Mouse (Mus musculus) hindbrain, postnatal 0 days (tissue): ENCODE data around the gene Jpt1. TPM values are rescaled to one million over a fixed set of nuclear protein-coding genes. Genes with fewer than 3 reads are reported as not detected.

Source experiments
- ATAC-seq: fragments of 200-750 bp; cut with Nextera tagmentation; 2 replicates; pipeline ENCODE4 v1.8.0; 2017; ENCODE audit warnings: mild to moderate bottlenecking, moderate TSS enrichment, moderate library complexity
- DNase-seq: peaks from one replicate; pipeline ENCODE4 v3.0.0-alpha.2; 2015; ENCODE audit warnings: low spot score
- H3K27ac ChIP-seq: fragments of 300-500 bp; sonication (generic); 2 replicates; pipeline ENCODE4 v1.5.1; 2014; ENCODE audit warnings: mild to moderate bottlenecking
- H3K27me3 ChIP-seq: fragments of 300-500 bp; sonication (generic); 2 replicates; pipeline ENCODE4 v1.6.1; 2014; ENCODE audit warnings: low read length, mixed read lengths; ENCODE audit not compliant: insufficient read depth
- H3K36me3 ChIP-seq: fragments of 300-500 bp; sonication (generic); 2 replicates; pipeline ENCODE4 v1.6.1; 2014; ENCODE audit warnings: low read length, mixed read lengths; ENCODE audit not compliant: insufficient read depth
- H3K4me1 ChIP-seq: fragments of 300-500 bp; sonication (generic); 2 replicates; pipeline ENCODE4 v1.6.1; 2014; ENCODE audit warnings: antibody characterized with exemption, low read length, mixed read lengths; ENCODE audit not compliant: insufficient read depth
- H3K4me2 ChIP-seq: fragments of 300-500 bp; sonication (generic); 2 replicates; pipeline ENCODE4 v1.6.1; 2014; ENCODE audit warnings: low read depth, mild to moderate bottlenecking, low read length, moderate library complexity, mixed read lengths
- H3K4me3 ChIP-seq: fragments of 300-500 bp; sonication (generic); 2 replicates; pipeline ENCODE4 v1.5.1; 2014; ENCODE audit warnings: low read length
- H3K9ac ChIP-seq: fragments of 300-500 bp; sonication (generic); replicated peaks from 2 replicates; pipeline ENCODE4 v1.6.1; 2014; ENCODE audit warnings: mild to moderate bottlenecking, low read length, moderate library complexity, mixed read lengths
- H3K9me3 ChIP-seq: fragments of 300-500 bp; sonication (generic); 2 replicates; pipeline ENCODE4 v1.6.1; 2016; ENCODE audit warnings: low read length, mixed read lengths
- CTCF ChIP-seq: IDR thresholded peaks from 2 replicates; pipeline ENCODE4 v1.5.1; 2016; ENCODE audit warnings: antibody characterized with exemption, control low read depth, low read depth
- WGBS: fragments of 180-500 bp; shearing (Covaris S2); extraction: QIAGEN DNeasy Blood & Tissue Kit; methylation state at CpG from one replicate; pipeline ENCODE4 v1.1.7; 2014; 5-methylcytosine and 5-hydroxymethylcytosine counted together
- polyA plus RNA-seq: library from polyadenylated mRNA; unstranded; fragments of >200 nt; fragmentation: Nextera tagmentation; extraction: Ambion mirVana; gene quantifications from 2 replicates; pipeline ENCODE4 v1.2.1, GENCODE M21; 2015
- total RNA-seq: library from RNA; depleted of rRNA; stranded (reverse); fragments of >200 nt; gene quantifications from 2 replicates; pipeline ENCODE4 v1.2.3, GENCODE M21; 2014

Gene Jpt1
- total and polyA plus RNA-seq, 2 experiments from 2014 or later, result 655 to 1,016 TPM

GRCm38 (mm10) chr11:115520218-115520617 lies 6.0 kb upstream of the Jpt1 start:
- no peaks in the 10 kb centered on the region for H3K4me1 ChIP-seq

DNA sequence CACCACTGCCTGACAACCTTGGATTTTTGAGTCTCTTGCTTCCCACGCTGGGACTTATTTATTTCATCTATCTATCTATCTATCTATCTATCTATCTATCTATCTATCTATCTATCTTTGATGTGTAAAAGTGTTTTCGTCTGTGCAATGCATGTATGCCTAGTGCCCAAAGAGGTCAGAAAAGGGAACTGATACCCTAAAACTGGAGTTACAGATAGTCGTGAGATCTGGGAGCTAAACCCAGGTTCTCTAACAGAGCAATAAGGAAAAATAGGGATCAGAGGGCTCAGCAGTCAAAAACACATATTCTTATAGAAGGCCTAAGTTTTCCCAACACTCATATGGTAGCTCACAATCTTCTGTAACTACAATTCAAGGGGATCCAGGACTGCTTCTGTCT lies 5.4 kb upstream of the Jpt1 start:
- H3K9ac ChIP-seq, result no peak overlapping the region
- H3K9me3 ChIP-seq, result no peaks in the 10 kb centered on the region

More at GRCm38 (mm10) chr11:115520218-115520617, 6.0 kb upstream of the Jpt1 start:
- Histone ChIP-seq H3K27me3 (no peaks in the 10 kb centered on the region), H3K36me3 (peaks cover 24% of the 10 kb centered on the region), H3K4me2 (no peak overlapping the region), H3K27ac (no peak overlapping the region), H3K4me3 (no peak overlapping the region), H3K9me3 (no peaks in the 10 kb centered on the region), H3K9ac (no peak overlapping the region)
- no peak for DNase-seq
- no peak for TF ChIP-seq CTCF
- no peak for ATAC-seq
- WGBS, result 45% methylated on average over 2 of the region's 2 CpGs

DNA sequence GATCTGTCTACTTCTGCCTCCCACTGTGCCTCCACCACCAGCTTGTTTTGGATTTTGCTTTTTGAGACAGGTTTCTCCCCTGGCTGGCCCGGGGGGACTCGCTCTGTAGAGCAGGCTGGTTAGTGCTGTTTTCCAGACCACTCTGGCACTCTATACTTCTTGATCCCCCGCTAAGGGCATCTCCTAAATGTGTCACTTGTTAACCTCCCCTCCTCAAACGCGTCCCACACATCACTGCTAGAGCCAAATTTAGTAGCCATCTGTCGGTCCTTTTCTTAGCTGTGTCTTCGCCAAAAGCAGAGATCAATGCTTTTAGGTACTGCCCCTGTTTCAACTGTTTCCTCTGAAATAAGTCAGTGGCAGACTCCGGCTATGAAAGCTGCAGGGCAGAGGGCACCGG lies 4.5 kb upstream of the Jpt1 start:
- Histone ChIP-seq H3K9ac (no peak overlapping the region), H3K27ac (no peak overlapping the region), H3K9me3 (no peaks in the 10 kb centered on the region), H3K4me3 (no peak overlapping the region), H3K27me3 (no peaks in the 10 kb centered on the region), H3K4me2 (no peak overlapping the region), H3K4me1 (no peaks in the 10 kb centered on the region), H3K36me3 (peaks cover 11% of the 10 kb centered on the region)
- WGBS, result 62% methylated on average over 9 of the region's 9 CpGs
- TF ChIP-seq CTCF, result no peak
- no peak for ATAC-seq
- DNase-seq, result no peak

More for the DNA sequence above, 5.4 kb upstream of the Jpt1 start:
- H3K4me1 ChIP-seq, result no peaks in the 10 kb centered on the region
- WGBS, result 92% methylated on average over 3 of the region's 3 CpGs
- ATAC-seq (no peak), DNase-seq (no peak)
- no peak overlapping the region for H3K4me2 ChIP-seq
- no peak overlapping the region for H3K27ac ChIP-seq
- TF ChIP-seq CTCF, result no peak
- H3K27me3 ChIP-seq, result no peaks in the 10 kb centered on the region
- no peak overlapping the region for H3K4me3 ChIP-seq
- peaks cover 18% of the 10 kb centered on the region for H3K36me3 ChIP-seq

- no peaks in the 10 kb centered on the region for H3K27me3 ChIP-seq
- ATAC-seq, result no peak
- H3K4me3 ChIP-seq, result no peak overlapping the region
- H3K36me3 ChIP-seq, result 0 out of 2 replicates have a peak, but pooled peaks cover under 1% of the 10 kb centered on the region
- no peak for TF ChIP-seq CTCF
- H3K4me2 ChIP-seq, result no peak overlapping the region
- H3K27ac ChIP-seq, result no peak overlapping the region
- DNase-seq, result no peak
- no peaks in the 10 kb centered on the region for H3K4me1 ChIP-seq
- no peak overlapping the region for H3K9ac ChIP-seq
- H3K9me3 ChIP-seq, result no peaks in the 10 kb centered on the region
- WGBS, result 80% methylated on average over 5 of the region's 5 CpGs
Observed at GRCm38 (mm10) chr11:115516942-115517341, 2.8 kb upstream of the Jpt1 start.

DNA sequence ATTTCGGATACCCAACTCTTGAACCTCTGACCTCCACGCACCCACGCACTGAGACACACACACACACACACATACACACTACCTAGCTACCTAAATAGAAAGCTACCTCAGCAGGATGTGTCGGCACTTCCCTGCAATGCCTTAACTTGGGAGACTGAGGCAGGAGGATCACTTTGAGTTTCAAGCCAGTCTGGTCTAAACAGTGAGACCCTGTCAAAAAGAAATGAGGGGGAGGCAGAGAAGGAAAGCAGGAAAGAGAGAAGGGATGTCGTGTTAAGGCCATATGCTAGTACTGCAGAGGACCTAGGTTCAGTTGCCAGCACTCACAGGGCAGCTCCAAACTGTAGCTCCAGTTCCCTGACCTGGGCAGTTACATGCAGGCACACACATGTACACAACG lies 834 bp upstream of the Jpt1 start:
- Histone ChIP-seq H3K27ac (no peak overlapping the region), H3K4me3 (no peak overlapping the region), H3K27me3 (no peaks in the 10 kb centered on the region), H3K4me1 (peaks cover 12% of the 10 kb centered on the region), H3K36me3 (no peaks in the 10 kb centered on the region), H3K9ac (no peak overlapping the region), H3K9me3 (no peaks in the 10 kb centered on the region), H3K4me2 (no peak overlapping the region)
- 71% methylated on average over 6 of the region's 6 CpGs for WGBS
- TF ChIP-seq CTCF, result no peak
- no peak for DNase-seq
- no peak for ATAC-seq

DNA sequence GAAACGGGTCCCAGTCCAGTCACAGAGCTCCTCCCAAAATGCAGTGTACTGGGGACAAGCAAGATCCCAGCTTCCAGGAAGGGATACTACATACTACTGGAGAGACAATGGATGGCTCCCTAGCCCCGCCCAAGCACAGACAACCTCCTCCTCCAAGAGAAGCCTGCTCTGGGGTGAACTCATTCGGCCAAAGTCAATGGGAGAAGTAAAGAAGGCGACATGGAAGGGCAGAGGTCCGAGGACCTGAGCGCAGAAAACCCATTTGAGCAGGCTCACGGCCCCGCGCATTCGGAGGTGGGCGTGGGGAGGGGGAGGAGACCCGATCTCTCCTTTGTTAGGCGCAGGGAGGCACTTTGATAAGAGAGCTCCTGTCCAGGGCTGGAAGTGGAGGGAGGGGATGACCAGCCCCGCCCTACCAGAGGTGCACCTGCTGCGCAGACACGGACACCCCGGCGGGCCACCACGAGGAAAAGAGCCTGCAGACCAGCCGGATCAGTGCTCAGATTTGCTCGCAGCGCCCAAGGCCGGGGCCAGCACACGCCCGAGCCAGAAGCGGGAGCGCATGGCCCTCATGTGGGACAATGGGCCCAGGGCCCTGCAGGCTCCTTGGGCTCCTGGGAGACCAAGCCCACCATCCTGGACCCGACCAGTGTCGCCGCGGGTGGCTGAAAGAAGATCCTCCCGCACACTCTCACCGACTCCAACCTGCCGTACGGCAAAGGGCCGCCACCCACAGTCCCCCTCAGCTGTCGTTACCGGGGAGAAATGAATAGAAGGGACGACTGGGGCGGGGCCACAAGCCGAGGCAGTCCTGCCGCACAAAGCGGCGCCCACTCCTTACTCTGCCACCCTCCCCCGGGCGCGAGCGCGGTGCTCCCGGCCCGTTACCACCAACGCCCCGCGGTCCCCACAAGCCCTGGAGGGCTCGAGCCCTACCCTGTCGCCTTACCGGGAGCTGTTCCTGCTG lies 633 bp downstream of the Jpt1 start:
- Histone ChIP-seq H3K9ac (peak overlapping the region; percentile 97), H3K4me1 (peaks cover 16% of the 10 kb centered on the region), H3K4me3 (peak overlapping the region; percentile 100), H3K36me3 (no peaks in the 10 kb centered on the region), H3K9me3 (no peaks in the 10 kb centered on the region), H3K4me2 (peak overlapping the region; percentile 83), H3K27me3 (no peaks in the 10 kb centered on the region), H3K27ac (peak overlapping the region; percentile 81)
- WGBS, result under 1% methylated on average over 57 of the region's 57 CpGs
- peak; percentile 64 for DNase-seq
- no peak for TF ChIP-seq CTCF
- ATAC-seq, result peak; percentile 64
